Mouse (Mus musculus) mouse trophoblast stem cell (cell line): Measurements from ENCODE around the gene Uvrag.

Experiments
- in situ Hi-C, 2 experiments: fragments of 300-500 bp; cut with MseI, MboI; formaldehyde crosslinking; loops; 2 replicates in 1 of 2; 3 replicates in 1 of 2; pipeline ENCODE4 v1.15.1; 2025

The Uvrag gene

DNA sequence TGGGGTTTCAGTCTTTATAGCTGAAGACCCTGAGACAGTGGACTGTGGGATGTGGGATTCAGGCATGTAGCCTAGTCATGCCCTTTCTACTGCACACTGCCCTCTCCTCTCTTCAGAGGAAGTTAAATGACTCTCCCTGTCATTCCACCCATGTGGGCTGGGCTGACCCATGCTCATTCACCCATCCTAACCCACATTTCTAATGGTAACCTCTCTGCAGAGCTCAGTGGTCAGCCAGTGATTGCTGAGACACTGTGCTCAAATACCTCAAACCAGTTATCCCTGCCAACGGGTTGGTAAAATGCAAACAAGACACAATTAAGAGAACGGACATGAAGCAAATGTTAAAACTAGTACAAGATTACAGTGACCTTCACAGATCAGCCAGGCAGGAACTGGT is 39.9 kb downstream of the Uvrag start:
- in situ Hi-C loops, result no loop called here

DNA sequence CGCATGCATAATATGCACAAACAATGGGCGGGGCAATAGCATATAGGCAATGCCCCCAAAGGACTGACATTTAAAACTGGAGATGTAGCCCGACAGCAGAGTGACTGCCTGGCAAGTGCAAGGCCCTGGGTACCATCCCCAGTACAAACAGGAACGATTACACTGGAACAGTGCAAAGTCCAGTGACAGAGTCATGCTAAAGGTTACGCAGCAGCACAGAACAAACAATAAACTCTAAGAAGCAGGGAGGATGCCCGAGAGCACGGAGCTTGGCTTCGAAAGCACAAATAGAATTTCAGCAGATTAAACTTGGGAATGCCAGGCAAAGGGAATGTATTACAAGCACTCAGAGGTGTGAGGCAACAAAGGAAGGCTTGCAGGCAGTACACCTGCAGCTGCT is 40.4 kb downstream of the Uvrag start:
- in situ Hi-C loops, result no loop called here

DNA sequence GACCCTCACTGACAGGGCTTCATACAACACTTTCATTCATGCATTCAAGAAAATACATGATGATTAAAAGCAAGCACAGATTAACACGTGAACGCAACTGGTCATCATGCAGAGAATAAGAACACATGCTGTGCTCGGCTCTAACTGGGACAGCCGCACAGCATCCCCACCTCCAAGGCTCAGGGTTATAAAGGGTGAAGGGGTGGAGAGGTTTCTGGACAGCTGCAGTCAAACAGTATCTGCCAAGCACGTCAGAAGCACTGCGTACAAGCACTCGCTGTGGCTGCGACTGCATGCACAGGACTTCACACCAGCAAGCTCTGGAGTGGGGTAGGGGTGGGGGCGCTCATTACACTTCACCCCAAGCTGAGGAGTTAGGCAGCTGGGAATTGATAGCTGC is 40.9 kb downstream of the Uvrag start:
- in situ Hi-C loops, result no loop called here

DNA sequence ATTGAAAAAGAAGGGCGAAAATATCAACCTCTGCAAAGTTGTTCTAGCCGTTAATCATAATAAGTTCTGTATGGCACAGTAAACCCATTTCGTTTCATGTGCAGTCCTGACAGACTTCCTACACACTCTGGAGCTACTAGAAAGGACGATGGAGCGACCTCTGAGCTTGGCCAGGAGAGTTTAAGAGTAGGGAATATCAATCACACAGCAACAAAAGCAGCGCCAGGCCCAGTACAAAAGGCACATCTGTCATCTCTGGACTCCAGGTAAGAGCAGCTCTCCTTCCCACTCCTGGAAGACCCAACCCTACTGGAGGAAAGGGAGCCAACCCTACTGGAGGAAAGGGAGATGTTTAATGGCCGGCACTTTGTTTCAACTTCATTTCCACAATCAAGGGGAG is 43.2 kb downstream of the Uvrag start:
- in situ Hi-C loops, result no loop called here

DNA sequence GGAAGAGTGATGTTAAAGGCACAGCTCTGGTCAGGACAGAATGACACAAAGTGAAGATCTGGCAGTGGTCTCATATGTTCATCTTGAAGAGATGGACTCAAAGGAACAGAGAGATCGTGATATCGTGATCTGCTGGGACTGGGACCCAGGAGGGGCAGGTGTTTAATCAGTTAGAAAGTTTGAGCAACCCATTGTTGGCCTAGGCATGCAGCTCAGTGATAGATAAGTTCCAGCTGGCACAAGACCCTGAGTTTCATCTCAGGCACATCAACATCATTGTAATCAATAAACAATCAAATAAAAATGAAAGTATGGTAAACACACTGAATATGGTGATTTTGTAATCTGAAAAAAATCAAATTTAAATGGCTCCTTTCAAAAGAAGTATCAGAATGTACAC is 43.8 kb downstream of the Uvrag start:
- in situ Hi-C loops, result no loop called here

DNA sequence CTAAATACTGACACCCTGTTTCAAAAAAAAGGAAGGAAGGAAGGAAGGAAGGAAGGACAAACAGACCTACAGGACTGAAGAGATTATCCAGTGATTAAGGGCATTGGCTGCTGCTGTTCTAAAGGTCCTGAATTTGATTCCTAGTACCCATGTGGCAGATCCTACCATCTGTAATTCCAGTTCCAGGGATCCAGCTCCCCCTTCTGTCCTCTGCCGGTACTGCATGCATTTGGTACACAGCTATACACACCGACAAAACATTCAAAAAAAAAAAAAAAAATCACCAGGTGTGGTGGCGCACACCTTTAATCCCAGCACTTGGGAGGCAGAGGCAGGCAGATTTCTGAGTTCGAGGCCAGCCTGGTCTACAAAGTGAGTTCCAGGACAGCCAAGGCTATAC is 45.8 kb downstream of the Uvrag start:
- in situ Hi-C loops, result no loop called here

DNA sequence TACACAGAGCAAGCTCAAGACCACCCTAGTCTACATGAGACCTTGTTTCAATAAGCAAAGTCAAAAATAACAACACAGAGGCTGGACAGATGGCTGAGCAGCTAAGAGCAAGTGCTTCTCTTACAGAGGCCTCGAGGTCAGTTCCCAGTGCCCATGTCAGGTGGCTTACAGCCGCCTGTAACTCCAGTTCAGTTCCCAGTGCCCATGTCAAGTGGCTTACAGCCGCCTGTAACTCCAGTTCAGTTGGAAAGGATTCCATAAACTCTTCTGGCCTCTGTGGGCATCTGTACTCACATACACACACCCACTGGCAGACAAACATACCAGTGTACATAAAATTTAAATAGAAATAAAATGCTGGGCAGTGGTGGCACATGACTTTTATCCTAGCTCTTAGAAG is 46.6 kb downstream of the Uvrag start:
- in situ Hi-C loops, result no loop called here

DNA sequence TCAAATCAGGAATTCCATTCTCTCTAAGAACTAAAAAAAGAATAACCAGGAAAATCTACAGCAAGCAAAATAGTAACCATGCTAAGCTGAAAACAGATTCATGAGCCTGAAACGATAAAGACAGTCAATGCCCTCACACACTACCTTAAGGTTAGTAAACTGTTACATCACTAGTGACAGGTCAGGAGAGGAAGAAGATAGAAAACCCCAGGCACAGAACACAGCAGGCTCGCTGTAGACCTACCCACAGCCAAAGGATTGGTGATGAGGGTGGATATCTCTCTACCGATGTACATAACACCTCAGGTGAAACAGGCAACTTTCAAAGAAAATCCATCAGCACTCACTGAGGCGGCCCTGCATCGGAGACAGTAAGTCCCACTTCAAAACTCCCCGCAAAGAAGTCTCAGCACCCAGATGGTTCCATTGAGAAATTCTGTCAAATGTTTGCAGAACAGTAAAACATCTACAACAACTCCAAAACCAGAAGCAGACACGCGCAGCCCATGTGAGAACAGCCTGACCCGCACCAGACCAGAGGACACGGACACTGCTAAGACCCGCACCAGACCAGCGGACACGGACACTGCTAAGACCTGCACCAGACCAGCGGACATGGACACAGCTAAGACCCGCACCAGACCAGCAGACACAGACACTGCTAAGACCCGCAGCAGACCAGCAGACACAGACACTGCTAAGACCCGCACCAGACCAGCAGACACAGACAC is 48.9 kb downstream of the Uvrag start:
- in situ Hi-C loops, result no loop called here

DNA sequence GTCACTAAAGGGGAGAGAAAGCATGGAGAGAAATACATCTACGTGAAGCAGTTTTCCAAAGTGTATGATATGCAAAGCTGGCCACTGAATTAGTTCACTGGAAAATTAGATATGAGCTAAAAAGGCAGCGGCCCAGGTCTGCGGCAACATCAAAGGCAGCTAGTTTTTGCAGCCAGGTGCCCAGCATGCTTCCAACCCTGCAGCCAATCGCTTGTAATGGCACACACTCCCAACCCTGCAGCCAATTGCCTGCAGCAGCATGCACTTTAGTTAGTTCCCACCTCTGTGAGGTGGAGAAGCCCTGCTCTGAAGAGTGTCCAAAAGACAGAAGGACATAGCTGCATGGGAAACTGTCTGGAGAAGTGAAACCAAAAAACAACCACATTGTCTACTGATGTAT is 51.2 kb downstream of the Uvrag start:
- in situ Hi-C loops, result no loop called here

DNA sequence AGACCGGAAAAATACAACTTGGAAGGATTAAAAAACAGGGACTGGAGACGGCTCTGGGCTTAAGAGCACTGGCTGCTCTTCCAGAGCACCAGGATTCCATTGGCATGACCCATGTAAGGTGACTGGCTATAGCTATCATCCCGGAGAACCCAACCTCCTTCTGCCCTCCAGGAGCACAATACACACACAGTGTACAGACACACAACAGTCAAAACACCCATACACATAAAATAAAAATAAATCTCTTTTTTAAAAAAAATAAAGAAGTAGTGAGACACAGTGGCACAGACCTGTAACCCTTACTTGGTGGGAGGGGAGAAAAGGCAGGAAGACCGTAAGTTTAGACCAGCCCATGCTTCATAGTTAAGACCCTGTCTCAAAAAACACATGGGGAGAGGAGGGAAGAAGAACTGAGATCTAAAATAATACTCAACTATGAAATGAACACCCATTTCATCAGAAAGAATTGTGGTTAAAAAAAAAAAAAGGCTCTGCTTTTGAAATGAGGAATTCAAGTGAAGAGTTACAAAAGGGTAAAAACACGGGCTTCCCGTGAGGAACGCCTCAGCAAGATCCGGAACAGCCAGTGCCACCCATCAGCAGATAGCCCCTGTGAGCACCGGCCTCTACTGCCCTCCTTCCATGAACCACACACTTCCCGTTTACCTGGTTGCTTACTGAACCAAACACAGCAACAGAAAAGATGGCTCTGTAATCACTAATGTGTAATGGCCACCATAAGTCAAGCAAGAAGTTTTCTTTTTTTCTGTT is 52.2 kb downstream of the Uvrag start:
- in situ Hi-C loops, result no loop called here

DNA sequence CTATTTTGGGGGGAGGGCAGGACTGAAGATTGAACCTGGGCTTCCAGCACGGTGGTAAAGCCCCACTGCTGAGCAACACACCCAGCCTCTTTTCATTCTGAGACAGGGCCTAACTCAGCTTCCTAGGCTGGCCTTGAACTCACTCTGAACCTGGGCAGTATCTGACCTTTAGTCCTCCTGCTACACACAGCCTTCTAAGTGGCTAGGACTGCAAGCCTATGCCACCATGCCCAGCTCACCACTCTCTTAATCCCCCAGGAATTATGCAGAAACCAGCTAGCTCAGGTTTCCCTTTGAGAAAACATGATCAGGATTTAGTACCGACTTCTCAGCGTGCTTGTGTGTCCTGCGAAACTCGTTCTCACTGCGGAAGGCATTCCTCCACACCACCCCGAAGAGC is 53.4 kb downstream of the Uvrag start:
- in situ Hi-C loops, result no loop called here

DNA sequence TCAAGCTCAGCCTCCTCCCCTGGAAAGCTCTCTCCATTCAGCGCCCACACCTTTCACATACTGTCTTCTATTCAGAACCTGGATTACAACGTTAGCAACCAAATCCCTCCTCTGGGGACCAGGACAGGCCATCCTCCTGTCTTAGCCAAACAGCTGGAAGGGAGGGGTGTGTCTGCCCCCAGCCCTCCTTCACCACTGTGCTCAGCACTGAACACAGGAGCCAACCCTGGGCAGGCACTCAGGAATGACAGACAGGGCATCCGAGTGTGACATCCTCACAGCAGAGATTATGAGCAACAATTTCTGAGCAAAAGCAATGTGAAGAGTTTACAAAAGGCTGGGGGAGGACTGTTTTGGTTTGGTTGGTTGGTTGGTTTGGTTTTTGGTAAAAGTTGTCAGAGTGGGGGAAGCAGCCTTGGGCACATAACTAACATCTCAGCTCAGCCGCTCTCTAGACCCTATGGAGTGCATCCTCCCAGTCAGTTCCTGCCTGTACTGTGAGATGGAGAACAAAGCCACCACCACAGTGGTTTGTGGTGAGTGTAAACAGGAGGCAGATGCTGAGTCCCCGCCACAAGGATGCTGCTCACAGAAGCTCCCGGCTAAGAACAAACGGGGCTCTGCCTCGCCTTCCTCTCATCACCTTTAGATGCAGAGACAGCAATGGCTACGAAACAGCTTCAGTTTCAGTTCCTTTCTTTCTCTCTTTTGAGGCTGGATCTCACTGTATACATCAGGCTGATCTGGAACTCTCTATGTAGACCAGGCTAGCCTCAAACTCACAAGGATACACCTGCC is 54.1 kb downstream of the Uvrag start:
- in situ Hi-C loops, result no loop called here

DNA sequence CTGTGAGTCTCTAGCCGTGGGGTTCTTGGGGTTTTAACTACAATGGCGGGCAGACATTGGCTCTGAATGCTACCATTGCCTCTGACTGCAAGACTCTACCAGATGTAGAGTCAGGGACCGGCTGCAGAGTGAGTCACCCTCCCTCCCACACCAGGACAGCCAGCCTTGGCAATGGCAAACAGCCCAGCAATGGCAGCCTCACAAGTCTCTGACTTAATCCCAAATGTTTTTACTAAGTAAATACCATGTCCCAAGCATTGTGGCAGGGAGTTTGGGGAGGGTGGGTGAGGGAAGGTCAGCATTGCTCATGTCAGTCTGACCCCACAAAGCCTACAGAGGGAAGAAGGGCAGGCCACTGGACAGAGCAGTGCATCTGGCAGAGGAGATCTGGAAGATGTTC is 55.7 kb downstream of the Uvrag start:
- in situ Hi-C loops, result no loop called here

DNA sequence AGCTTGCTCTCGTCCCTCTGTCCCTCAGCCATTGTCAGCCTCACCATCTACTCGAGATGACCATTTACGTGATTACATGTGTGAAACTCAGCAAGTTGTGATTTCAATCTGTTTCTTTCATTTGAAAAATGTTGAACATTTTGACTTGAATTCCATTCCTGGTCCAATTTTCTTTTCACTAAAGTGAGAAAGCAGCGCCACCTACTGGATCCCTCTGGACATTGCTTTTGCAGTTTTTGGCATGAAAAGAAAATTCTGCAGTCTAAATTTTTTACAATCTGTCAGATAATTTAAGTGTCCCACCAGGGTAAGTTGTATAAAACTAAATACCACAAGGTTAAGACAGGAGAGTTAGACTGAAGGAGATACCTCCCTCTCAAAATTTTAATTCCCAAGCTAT is 61.4 kb downstream of the Uvrag start:
- in situ Hi-C loops, result no loop called here

DNA sequence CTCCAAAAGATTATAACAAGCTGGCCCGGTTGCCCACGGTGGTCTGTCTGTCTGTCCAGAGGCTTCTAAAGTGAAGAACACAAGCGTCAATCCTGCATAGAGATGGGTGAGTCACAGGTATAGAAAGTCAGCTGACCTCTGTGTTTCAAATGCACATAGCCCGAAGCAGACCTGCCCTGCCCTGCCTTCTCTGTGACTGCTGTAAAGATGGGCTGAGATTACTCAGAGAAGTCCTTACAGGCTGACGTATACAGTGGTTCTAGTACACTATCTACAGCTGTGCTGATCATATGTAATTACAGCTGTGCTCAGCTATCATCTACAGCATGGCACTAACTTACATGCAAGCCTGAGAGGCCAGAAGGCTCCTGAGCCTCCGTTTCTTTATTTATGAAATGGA is 62.1 kb downstream of the Uvrag start:
- in situ Hi-C loops, result no loop called here

DNA sequence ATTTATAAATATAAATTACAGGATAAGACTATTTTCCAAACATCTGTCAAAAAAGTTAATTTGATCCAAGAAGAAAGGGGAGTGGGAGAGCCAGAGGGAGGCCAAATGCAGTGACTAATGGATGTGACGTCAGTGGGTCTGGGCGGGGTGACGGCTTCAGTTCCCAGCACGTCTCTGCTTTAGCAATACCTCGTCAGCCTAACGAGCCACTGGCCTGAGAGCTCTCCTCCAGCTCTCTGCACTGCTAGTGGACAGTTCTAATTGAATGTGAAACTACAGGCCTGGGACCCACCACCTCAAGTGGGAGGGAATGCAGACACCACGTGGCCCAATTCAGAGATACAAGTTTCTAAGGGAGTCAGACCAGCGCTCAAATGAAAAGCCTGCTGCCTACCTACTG is 63.7 kb downstream of the Uvrag start:
- in situ Hi-C loops, result no loop called here

DNA sequence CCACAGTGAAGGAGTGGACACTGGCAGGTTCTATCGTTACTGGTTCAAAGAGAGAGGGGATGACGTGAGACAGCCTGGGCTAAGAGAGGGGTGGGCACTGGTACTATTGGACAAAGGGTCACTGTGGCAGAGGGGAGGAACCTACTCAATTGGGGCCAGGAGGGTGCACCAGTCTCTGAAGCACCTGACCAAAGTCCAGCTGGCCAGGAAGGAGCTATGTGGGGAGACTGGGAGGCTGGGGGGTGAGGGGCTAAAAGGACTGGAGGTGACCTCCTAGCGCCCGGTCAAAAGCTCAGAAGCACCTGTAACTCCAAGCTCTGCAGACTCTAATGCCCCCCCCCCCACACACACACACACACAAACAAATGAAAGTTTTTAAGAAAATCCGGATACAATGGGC is 65.8 kb downstream of the Uvrag start:
- in situ Hi-C loops, result no loop called here

DNA sequence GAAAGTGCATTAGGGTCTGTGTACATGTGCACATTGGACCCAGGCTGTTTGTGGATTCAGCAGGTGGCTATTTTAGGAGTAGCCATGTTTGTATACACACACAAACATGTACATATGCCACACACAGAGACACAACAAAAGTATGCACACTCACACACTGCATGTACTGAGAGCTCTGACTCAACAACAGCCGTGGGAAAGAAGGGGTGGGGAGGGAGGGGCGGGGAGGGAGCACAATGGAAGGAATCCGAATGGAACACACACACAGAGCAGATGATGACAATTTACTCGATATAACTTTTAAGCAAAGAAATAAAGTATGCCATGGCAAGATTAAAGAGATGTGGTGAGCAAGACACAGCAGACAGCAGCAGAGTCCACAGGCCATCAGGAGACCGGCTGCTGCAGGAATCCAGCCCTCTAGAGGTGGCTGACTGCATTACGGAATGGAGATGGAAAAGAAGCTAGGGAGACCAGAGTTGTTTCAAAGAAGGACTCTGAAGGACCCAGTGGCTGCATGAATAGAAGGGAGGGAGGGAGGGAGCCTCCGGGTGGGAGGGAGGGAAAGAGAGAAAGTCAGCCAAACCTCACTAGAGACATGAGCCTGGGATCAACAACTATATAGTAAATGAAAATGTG is 67.1 kb downstream of the Uvrag start:
- in situ Hi-C loops, result no loop called here

DNA sequence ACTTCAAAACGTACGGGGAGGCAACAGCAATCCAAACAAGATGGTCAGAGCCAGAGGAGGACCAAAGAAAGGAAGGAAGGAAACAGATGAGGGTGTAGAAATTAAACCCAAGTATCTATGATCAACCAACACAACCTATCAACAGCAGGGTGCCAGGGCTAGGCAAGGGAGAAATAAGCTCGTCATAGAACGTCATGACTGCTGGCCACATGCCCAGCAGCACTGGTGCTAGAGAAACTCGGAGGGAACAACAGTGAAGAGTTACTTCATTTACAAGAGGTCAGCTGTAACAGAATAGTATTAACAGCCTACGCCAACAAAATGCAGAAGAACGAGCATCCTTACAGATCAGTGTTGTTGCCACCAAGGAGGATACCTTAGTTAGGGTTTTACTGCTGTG is 73.2 kb downstream of the Uvrag start:
- in situ Hi-C loops, result loop anchor here (5.0 to 10.0 kb wide), 2 partner anchors 313 to 325 kb away; no protein-coding TSS in a partner anchor

DNA sequence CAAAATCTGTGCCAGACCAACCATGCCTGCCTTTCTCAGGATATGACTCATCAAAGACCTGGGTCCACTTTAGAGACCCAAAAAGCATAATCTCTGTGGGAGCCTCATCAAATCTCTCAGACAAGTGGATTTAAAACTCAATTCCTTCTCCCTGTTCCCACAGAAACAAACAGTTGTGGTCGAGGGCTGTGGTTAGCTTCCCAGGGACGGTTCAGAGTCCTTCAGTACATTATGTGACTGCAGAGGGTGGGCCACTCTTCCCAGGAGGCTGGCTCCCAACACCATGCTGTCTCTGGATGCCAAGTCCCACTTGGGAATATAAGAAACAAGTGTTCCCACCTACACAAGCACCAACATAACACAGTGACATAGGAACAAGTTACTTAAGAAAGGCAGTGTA is 75.0 kb downstream of the Uvrag start:
- in situ Hi-C loops, result loop anchor here (5.0 to 10.0 kb wide), 2 partner anchors 311 to 324 kb away; no protein-coding TSS in a partner anchor

DNA sequence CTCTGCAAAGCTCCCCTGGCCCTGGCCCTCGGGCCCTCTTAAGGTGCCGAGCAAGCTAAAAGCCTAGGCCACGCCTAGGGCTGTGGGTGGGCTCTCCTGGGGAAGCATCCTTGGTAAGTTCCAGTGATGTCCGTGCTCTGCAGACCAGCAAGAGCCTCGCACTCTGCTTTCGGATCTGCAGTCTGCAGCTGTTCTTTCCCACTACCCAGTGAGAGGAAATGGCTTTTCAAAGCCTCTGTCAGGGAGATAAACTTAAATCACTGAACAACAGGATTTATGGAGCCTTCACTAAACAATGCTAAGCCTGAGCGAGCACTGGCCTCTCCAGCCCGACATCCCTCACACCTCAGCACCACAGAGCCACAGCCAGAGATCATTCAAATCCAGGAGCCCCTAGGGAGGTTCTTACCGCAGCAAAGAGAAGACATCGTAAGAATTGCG is 75.5 kb downstream of the Uvrag start:
- in situ Hi-C loops, result loop anchor here (5.0 to 10.0 kb wide), 2 partner anchors 311 to 323 kb away; no protein-coding TSS in a partner anchor

DNA sequence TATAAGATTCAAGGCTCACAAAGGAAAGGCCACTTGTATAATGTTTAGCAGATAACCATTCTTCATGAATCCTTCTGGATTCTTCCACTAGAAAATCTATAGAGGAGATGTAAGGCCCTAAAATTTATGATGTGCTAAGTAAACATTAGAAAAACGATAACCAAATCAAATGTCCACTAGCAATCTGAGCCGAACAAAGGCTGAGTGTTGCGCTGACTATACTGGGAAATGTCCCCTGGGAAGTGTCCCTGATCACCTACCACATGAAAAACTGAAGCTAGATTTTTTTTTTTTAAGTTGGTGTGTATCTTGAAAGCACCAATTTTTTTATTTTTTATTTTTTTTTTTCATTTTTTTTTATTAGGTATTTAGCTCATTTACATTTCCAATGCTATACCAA is 76.1 kb downstream of the Uvrag start:
- in situ Hi-C loops, result loop anchor here (5.0 to 10.0 kb wide), 2 partner anchors 310 to 322 kb away; no protein-coding TSS in a partner anchor
